Mouse (Mus musculus): ENCODE results near the gene Gemin5.
A peak's percentile ranks its signal among the peaks of the same experiment; 100 is the strongest.
"Not testable (repeated sequence)": the region's sequence is repeated elsewhere in the genome, so short reads cannot be mapped to it uniquely, and the experiment has no call there.

Gemin5 gene

DNA sequence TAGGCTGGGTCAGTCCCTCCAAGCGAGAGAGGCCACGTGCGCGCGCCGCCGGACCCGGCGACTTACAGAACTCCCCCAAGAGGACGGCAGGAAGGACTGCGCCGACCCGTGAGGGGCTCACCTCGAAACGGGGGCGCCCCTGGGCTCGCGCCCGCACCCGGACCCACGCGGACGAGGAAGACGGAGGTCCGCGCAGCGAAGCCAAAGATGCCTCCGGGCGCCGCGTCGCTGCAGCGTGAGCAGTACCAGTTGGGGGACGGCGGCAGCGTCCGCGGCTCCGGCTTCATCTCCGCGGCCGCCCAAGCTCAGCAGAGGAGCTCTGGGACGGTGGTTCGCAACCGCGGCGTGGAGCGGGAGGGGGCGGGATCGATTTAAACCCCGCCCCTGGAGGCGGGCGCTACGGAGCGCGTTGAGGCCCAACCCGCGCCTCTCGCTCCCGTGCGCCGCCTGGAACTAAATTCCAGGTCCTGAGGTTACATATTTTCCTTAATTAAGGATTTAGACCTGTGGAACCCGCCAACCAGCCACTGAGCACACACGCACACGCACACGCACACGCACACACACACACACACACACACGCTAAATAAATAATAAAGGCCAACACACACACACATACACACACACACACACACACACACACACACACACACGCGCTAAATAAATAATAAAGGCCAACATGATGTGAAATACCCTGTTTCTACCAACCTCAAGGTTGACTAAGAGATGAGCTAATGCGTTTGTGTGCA, at the start of gene Gemin5:
TSS of gene Gemin5 (minus strand) at position 373 of the 749 bp plus-strand sequence.
- DNase-seq (ENCODE audit: extremely low read depth, low read depth, low spot score) = no peak

DNA sequence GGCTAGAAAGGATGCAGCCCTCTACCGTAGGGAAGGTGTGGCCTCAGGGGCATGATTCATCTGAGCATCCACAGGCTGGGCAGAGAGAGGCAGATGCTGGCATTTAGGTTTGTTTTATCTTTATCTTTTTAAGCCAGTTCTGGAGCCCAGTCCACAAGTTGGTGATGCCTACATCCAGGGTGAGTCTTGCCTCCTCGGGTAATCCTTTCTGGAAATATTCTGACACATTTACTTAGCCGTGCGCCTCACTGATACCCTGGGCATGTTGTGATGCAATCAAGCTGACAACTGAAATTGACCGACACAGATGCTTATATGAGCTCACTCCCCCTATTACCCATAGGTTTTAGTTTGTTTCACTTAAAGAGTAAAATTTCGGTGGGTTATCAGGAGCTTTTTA, 48.5 kb upstream of the Gemin5 start:
- DNase-seq (ENCODE audit: extremely low read depth, low read depth, low spot score) = no peak

DNA sequence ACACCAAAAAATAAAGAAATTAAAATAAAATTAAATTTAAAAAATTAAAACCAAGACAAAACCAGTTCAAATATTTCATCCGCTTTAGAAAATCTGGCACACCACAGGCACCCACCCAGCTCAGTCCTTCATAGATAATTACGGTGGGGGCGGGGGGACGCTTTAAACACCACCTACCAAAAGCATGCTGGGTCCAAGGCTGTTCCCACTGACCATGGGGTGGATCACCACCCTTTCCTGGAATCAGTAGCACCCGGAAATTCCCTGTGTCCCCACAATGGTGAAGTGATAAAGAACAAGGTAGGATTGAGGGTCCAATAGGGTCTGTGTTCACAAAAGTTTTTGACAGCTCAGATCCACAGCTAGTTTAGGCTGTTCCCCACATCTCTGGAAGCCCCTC, 47.5 kb upstream of the Gemin5 start:
- DNase-seq (ENCODE audit: extremely low read depth, low read depth, low spot score) = no peak

DNA sequence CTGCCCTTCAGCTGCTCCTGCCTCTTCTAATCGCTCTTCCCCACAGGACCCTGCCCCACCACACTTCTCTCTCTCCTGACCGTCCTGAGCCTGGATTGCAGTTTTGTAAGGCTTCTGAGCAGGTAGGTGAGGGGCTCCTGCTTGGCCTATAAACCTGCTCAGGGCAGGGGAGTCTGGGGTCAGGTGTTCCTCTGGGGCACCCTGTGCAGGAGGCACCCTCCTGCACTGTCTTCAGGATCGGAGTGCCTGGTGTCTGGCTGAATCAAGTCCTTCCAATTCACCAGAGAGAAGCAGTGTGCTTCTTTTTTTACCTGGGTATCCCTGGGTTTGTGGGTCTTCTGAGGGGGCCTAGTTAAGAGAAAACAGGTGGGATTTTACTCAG, 46.7 kb upstream of the Gemin5 start:
- not testable (repeated sequence) for DNase-seq (ENCODE audit: extremely low read depth, low read depth, low spot score)

DNA sequence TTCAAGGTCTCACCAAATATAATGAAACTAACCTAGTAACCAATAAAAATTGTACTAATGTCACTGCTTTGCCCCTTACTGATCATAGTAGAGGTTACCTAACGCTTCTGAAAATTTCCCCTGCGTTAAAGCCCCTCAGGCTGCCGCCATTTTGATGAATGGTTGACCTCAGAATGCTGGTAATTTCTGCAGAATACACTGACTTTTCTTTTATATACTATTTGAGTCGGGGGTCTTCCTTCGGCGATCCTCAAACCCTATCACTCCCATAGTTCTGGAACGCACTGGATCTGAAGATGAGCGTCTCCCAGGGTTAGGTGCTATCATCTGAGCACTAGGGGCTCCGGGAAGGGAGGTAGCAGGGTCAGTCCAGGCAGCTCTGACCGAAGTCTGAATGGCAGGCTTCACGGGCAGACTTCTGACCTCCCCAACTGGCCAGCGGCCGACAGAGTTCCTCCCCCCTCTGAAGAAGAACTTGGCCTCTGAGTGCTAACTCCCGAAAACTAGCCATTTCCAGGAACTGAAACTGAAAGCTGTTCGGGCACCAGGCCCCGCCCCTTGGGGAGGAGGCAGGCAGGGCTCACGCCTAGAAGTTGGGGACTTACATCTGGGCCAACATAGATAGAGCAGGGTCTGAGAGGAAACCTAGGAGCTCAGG, 46.2 kb upstream of the Gemin5 start:
- no peak for DNase-seq (ENCODE audit: extremely low read depth, low read depth, low spot score)

DNA sequence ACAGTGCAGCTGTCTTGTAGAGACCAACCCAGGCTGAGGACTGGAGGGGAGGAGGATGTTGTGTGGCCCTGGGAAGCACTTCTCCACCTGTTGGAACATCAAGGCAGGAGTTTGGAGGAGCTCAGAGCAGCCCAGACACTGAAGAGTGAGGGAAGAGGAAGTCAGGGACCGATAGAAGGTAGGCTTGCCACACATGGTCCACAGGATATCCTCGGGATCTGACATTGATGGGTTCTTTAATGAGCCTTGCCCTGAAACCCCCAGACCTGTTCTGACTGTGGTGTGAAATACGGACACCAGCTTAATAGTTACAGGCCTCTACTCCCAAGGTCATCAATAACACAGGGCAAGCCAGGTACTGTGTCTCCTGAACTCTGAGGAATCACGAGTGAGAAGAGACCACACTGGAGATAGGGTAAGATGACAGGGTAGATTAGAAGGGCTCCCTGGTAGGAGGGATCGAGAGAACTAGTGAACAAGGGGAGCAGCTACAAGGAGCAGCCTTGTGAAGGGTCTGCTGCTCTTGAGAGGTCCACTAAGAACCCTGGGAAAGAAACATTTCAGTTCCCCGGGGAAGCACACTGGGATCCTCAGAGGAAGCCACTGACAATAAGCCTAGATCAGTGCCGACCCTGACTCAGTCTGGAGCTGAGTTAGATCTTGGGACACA, 45.5 kb upstream of the Gemin5 start:
- DNase-seq (ENCODE audit: extremely low read depth, low read depth, low spot score) = no peak

DNA sequence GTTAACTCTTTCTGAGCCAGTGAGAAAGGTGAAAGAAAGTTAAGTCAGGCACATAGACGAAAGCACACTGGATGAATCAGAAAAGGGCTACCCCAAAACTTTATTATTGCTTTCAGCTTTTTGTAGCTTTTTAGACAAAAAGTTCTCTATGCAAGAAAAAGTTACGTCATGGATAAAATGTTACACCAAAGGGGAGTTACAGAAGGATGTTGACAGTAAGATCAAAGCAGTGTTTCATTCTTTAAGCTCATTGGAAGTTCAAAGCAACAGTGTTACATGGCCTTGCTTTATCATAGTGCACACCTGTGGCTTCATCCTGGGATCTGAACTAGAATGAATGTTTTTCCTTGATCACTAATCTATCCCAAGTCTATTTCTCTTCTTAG, 43.3 kb upstream of the Gemin5 start:
- DNase-seq (ENCODE audit: extremely low read depth, low read depth, low spot score) = no peak

DNA sequence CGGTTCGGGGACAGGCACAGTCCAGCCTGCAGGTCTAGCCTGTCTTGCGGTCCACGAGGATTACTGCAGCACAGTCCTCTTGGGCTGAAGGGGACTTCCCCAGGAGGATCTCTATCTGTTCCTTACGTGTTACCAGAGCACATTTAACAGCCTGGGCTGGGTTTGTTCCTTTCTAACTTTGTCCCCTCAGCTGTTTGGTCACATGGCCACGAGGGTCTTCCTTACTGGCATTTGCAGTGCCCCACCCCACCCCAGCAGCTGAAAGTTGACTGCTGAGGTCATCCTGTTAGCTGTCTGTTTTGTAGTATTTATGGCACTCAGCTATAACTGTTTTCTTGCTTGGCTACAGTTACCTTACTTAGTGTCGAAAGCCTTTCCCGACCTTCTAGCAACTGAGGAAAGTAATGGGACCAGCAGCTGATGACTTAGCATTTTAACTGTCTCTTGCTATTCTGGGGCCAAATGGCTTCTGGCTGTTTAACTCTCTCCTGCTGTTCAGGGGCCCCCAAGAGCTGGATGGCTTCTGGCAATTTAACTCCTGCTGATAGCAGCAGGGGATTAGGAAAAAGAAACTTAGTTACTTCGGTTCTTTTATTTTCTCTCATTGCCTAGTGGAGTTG, 42.8 kb upstream of the Gemin5 start:
- DNase-seq (ENCODE audit: extremely low read depth, low read depth, low spot score) = no peak

DNA sequence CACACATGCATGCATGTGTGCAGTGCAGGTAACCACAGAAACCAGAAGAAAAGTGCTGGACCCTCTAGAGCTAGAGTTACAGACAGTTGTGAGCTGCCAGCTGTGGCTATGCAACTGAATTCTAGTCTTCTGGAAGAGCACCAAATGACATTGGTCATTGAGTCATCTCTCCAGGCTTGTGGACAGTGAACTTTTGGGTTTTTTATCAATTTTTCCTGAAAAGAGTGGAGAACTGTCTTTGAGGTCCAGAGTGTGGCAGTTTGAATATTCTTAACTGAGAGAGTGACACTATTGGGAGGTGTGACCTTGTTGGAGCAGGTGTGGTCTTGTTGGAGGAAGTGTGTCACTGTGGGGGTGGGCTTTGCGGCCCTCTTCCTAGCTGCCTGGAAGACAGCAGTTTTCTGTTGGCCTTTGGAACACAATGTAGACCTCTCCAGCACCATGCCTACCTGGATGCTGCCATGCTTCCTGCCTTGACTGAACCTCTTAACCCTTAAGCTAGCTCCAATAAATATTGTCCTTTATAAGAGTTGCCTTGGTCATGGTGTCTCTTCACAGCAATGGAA, 42.1 kb upstream of the Gemin5 start:
- DNase-seq (ENCODE audit: extremely low read depth, low read depth, low spot score) = no peak

DNA sequence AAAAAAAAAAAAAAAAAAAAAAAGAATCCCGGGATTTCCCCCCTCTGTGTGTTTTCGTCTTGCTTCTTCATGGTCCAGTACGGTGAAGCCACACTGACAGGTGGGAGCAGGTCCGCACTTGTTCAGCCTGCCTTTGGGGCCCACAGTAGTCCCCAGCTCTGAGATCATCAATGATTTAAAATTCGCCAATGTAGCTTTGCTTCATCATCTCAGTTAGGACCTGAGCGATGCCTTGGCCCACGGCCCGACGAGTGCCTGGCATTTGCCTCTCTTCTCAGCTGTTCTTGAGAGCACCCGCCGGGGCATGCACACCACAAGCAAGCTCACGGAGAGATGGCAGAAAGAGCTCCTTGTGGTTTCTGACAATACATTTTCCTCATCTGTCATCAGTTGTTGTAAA, 32.7 kb upstream of the Gemin5 start:
- no peak for DNase-seq (ENCODE audit: extremely low read depth, low read depth, low spot score)

DNA sequence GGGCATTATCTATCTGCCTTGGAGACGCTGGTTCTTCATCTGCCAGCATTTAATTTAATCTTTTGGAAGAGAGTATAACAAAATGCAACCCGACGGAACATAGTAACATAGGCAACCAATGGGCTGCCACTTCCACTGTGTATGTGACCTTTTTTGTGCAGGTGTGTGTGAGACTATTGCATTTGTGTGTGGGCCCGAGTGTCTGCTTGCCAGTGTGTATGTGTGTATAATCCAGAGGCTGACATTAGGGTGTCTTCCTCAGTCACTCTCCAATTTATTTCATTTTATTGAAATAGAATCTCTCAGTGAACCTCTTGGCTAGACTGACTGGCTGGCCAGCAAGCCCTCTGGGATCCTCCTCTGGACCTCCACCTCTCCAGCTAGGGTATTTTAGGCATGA, 31.9 kb upstream of the Gemin5 start:
- no peak for DNase-seq (ENCODE audit: extremely low read depth, low read depth, low spot score)

DNA sequence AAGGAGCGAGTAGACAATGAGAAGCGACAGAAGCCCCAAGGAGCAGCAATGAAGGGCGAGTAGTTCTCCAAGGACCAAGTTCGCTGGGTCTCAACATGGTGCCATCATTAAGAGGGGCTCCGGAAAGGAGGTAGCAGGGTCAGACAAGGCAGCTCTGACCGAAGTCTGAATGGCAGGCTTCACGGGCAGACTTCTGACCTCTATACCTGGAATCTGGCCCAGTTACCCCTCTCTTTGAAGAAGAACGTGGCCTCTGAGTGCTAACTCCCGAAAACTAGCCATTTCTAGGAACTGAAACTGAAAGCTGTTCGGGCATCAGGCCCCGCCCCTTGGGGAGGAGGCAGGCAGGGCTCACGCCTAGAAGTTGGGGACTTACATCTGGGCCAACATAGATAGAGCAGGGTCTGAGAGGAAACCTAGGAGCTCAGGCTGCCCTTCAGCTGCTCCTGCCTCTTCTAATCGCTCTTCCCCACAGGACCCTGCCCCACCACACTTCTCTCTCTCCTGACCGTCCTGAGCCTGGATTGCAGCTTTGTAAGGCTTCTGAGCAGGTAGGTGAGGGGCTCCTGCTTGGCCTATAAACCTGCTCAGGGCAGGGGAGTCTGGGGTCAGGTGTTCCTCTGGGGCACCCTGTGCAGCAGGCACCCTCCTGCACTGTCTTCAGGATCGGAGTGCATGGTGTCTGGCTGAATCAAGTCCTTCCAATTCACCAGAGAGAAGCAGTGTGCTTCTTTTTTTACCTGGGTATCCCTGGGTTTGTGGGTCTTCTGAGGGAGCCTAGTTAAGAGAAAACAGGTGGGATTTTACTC, 31.1 kb upstream of the Gemin5 start, which contains the start of the genes Igtp and Irgm2:
TSS of gene Igtp (plus strand) at position 328 of the 809 bp plus-strand sequence.
TSS of gene Irgm2 (plus strand) at position 390 of the 809 bp plus-strand sequence.
- not testable (repeated sequence) for DNase-seq (ENCODE audit: extremely low read depth, low read depth, low spot score)

DNA sequence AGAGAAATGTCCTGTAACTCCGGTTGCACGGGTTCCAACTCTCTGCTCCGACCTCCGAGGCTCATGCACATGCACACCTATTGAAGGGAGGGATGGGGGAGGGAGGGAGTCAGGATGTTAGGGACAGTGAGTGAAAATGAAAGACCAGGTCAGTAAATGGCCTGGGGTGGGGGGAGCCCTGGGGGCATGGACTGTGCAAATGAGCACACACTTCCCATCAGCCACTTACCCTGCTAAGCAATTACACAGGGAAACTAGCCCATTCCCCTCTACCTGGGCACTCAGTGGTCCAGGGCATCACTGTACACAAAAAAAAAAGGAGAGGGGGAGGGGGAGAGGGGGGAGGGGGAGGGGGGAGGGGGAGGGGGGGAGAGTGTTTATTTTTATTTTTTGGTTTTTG, 30.3 kb upstream of the Gemin5 start:
- no peak for DNase-seq (ENCODE audit: extremely low read depth, low read depth, low spot score)

DNA sequence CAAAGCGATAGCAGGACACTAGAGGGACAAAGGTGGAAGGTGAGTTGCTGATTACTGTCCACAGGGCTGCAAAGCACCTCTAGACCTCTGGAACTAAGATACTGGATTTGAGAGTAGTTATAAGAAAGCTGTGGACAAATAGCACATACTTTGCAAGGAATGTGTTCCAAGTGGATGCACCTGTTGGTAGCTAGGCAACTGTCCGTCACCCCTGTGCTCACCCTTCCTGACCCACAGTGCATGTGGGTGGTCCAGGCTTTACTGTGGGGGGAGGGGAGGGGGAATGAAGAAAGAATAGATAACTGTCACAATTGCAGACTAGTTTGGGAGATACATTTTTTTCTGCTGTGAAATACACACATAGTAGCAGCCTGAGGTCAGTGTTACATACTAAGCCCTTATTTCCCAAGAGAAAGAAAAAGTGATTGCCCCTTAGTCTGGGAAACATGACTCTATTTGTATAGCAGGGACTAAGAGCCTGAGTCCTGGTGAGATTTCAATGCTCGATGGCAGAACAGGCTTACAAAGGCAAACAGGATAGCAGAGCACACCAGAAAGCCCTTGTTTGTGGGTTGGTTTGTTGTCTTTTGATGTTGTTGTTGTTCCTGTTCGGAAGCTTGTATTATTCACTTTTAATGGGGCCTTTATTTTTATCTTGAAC, 25.7 kb upstream of the Gemin5 start:
- DNase-seq (ENCODE audit: extremely low read depth, low read depth, low spot score) = no peak

DNA sequence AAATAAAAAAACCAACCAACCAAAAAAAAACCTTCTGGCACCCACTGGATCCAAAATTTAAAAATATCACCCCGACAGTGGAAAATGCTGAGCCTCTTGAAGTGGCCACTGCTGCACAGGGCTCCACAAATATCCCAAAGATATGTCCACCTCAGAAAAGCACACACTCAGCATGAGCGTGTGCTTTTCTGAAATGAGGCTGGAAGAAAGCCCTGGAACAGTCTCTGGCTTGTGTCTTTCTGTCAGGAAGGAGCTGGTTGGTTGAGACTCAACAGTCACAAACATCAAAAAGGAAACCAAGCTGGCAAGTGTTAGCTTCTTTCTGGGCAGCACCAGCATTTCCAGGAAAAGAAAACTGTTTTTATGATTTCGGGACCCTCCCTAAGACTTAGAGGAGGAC, 25.0 kb upstream of the Gemin5 start:
- no peak for DNase-seq (ENCODE audit: extremely low read depth, low read depth, low spot score)

DNA sequence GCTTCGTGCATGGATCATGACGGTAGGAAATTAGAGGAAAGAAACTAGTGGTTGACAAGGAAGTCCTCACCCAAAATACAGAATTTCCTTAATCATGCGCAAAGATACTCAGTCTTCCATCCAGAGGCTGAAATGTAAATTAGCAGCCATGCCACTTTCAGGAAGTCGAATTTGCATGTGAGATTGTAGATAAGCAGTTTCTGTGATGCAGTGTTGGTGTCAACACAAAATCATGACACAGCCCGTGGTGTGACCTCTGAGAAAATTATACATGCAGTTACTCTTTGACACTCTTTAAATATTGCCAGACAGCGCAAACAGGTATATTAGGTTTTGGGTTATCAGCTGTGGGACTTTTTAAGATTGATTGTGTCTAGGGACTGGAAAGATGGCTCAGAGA, 21.3 kb upstream of the Gemin5 start:
- no peak for DNase-seq (ENCODE audit: extremely low read depth, low read depth, low spot score)

DNA sequence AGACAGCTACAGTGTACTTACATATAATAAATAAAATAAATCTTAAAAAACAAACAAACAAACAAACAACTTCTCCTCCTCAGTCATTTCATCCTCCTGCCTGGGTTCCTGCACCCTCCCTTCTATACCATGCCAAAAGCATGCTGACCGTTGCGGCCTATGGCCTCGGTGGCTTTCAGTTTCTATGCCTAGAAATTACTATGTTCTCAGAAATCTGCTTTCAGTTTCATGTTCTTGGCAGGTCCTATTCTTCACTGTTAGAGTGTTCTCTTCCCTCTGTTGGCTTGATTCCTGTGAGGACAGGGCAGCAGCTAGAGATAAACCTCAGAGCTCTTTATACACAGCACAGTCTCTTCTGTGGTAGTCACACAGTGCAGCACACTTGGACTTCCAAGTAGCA, 15.2 kb upstream of the Gemin5 start:
- no peak for DNase-seq (ENCODE audit: extremely low read depth, low read depth, low spot score)

DNA sequence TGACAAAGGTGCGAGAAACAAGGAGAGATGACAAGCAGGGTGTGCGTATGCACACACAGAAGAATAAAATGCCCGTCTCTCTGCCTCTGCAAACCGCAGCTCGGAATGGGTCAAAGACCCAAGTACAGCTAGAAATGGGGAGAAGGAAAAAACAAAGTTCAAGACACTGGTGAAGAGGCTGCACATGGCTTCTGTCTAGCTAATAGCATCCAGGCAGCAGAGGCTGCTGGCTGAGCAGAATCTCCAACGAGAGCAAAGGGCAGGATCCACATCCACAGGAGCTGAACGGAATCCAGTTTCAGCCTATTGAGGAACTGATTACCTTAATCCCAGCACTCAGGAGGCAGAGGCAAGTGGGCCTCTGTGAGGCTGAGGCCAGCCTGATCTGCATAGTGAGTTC, 12.4 kb upstream of the Gemin5 start:
- no peak for DNase-seq (ENCODE audit: extremely low read depth, low read depth, low spot score)

DNA sequence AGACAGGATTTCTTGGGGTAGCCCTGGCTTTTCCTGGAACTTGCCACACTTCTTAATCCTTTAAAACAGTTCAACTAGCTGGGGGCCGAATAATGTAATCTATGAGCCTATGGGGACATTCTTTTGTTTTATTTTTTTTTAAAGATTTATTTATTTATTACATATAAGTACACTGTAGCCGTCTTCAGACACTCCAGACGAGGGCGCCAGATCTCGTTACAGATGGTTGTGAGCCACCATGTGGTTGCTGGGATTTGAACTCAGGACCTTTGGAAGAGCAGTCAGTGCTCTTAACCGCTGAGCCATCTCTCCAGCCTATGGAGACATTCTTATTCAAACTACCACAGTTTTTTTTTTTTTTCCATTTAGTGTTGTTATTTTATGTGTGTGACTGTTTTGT, 11.6 kb upstream of the Gemin5 start:
- not testable (repeated sequence) for DNase-seq (ENCODE audit: extremely low read depth, low read depth, low spot score)

DNA sequence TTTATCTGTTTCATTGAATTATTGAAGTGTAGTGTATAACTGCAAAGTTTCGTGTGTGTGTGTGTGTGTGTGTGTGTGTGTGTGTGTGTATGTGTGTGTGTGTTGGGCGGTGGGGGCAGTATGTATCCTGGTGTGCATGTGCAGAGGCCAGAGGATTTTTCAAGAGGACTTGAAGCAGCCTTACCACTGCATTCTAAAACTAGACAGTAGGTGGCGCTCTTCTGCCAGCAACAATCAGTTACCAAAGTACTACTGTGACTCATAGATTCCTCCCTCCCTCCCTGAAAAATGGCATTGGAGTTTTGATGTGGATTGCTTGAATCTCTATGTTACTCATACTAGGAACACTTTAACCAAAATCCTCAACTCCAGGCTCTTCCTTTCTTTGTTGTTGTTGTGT, 11.2 kb upstream of the Gemin5 start:
- DNase-seq (ENCODE audit: extremely low read depth, low read depth, low spot score) = peak; percentile 25
